Mouse (Mus musculus): ENCODE data around the gene Cnga2.

- TF ChIP-seq CTCF (IDR thresholded peaks at IDR 0.05; ENCODE audit: control insufficient read depth, insufficient read depth, insufficient read length) (no peak), MYOG (IDR thresholded peaks at IDR 0.05; ENCODE audit: control insufficient read depth, extremely low read depth, insufficient read length) (no peak)
Observed at GRCm38 (mm10) chrX:71983205-71983604, 8.4 kb upstream of the Cnga2 start.

Data from C2C12 (cell line).